Mouse (Mus musculus): ENCODE data around the gene Hmga2.

- TF ChIP-seq POLR2A (IDR thresholded peaks at IDR 0.05; ENCODE audit: insufficient read depth, low read length) (no peak), CTCF (IDR thresholded peaks at IDR 0.05; ENCODE audit: low read depth, low read length) (no peak)
These were observed 3.7 kb downstream of the Hmga2 start for GRCm38 (mm10) chr10:120472606-120473005.

Measured in ES-Bruce4 (cell line).